Mouse (Mus musculus) C3H10T1/2 (cell line): Measurements from ENCODE around the gene Il2rb. TPM values are rescaled to one million over a fixed set of nuclear protein-coding genes. Genes with fewer than 3 reads are reported as not detected.

Source experiments
- polyA plus RNA-seq, 2 experiments: library from polyadenylated mRNA; unstranded; fragments of >200 nt; fragmentation: generic; extraction: Trizol; gene quantifications; one replicate each; pipeline ENCODE4 v1.2.1; 2012; ENCODE audit warnings: missing spikeins in 2 of 2

Gene Il2rb
- under 1 TPM; under 0.01 to 0.32 TPM for polyA plus RNA-seq

DNA sequence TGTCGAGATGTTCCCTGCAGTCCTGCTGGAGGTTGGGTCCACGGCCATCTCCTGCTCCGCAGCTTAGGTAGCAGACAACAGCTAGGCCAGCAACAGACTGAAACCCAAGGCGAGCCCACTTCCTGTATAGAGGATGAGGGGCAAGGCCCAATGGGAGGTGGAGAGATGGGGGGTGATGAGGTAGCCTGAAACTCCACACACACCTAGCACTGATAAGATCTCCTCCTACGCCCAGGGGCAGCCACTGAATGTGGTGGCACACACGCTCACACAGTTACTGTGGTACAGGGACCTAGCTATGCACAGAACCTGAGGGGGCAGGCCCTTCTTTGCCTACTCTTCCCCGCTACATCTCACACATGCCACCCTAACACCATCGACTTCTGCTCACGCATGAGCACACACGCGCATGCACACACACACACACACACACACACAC, at the start of gene Il2rb:
Gene Il2rb (minus strand): TSS at position 304 of the 439 bp plus-strand sequence.

DNA sequence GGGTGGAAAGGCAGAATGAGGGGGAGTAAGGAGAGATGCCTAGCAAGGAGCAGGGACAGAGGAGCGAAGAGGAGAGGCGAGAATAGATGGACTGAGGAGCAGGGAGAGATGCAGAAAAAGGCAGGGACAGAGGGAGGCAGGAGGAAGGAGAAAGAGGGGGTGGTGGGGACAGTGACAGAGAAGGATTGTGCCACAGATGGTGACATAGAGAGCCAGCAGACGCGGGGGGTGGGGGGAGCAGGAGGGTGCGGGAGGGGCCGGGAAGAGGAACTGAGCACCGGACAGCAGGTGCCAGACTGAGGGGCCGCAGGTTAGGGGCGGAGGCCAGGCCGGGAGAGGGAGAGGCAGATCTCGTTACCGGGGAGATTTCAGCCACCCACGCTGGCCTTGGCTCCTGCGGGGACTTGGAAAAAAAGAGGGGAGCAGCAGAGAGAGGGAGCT, 49.5 kb upstream of the Il2rb start, which contains the start of gene Sstr3:
Gene Sstr3 (minus strand): TSS at position 125 of the 441 bp plus-strand sequence.

DNA sequence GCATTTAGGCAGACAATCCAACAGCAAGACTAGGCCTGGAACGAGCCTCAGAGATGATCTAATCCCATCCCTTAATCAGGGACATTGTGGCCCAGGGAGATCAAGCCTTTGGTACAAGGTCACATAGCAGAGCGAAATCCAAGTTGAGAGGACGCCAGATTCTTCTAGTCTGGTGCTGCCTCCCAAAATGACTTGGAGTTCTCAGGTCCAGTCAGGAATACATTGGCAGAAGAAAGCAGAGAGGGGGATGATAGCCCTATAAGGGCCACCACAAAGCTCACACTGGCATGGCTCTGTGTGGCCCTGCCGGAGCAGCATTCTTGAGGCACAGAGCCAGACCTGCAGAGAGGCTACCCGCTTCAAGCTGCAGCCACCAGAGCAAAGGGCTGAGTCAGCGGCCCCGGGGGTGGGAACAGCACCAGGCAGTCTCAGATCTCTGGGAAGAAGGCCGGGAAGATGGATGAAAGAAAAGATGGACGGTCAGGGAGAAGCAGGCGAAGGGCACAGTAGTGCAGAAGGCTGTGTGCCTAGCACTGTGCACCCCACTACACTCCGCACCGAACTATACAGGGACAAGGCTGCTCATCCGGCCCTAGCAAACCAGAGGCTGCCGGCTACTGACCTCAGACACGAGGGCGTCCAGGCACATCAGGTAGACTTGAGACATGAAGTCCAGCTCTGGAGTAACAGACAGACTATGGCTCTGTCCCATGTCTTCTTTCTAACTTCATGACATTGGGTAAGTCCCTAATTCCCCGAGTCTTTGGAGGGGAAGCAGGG, 35.8 kb upstream of the Il2rb start, which contains the start of gene C1qtnf6:
Gene C1qtnf6 (minus strand): TSS at position 746 of the 780 bp plus-strand sequence.

DNA sequence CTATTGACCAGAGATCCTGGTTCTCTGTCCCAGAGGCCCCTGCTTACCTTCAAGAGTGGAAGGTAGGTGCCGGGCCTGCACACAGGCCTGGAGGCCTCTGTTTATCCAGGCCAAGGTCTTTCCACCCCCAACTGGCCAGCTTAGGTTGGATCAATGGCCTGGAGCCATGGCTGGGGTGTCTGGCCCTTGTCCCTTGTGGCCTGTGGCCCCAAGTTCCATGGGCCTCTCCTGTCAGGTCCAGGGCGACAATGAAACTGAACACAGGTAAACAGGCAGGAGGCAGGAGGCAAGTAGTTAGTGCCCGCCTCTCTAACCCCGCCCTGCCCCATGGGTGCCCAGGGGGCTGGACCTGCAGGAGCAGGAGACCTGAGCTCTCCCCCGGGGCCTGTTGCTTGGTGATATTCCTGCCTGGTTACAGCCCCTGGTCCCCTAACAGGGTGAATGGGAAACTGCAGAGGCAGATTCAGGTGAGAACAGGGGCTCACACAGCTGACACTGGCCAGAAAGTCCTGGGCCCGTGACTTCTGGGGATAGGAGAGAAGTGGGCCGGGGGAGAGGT, 26.6 kb downstream of the Il2rb start, which contains the start of gene Tmprss6:
Gene Tmprss6 (minus strand): TSS at position 256 of the 559 bp plus-strand sequence.

Other genes with a start within 250 kb of the Il2rb start
- gene Csf2rb2, start 189.6 kb downstream of the Il2rb start, polyA plus RNA-seq, result not detected
- gene Csf2rb, start 169.5 kb downstream of the Il2rb start, polyA plus RNA-seq, result not detected
- not detected for gene Tex33, start 99.4 kb downstream of the Il2rb start, polyA plus RNA-seq
- gene Tst, start 89.4 kb downstream of the Il2rb start, polyA plus RNA-seq, result 10 to 100 TPM; 13.6 to 29.6 TPM
- 100 to 1,000 TPM in 1 of 2 experiments, 10 to 100 TPM in 1; 62.7 to 129 TPM for gene Mpst, start 88.9 kb downstream of the Il2rb start, polyA plus RNA-seq
- gene Kctd17, start 66.7 kb downstream of the Il2rb start, polyA plus RNA-seq, result 100 to 1,000 TPM; 227 to 234 TPM
- gene Tmprss6, start 26.6 kb downstream of the Il2rb start, polyA plus RNA-seq, result 1 to 10 TPM in 1 of 2 experiments, under 1 TPM in 1; 0.09 to 2.9 TPM
- 100 to 1,000 TPM in 1 of 2 experiments, 10 to 100 TPM in 1; 12.4 to 130 TPM for gene C1qtnf6, start 36.1 kb upstream of the Il2rb start, polyA plus RNA-seq
- gene Sstr3, start 49.4 kb upstream of the Il2rb start, polyA plus RNA-seq, result under 1 TPM in 1 of 2 experiments, not detected in 1; 0.01 TPM
- gene Rac2, start 77.5 kb upstream of the Il2rb start, polyA plus RNA-seq, result not detected
- gene Cyth4, start 101.8 kb upstream of the Il2rb start, polyA plus RNA-seq, result under 1 TPM; 0.21 to 0.48 TPM
- under 1 TPM; 0.02 TPM for gene Elfn2, start 223.5 kb upstream of the Il2rb start, polyA plus RNA-seq